Mouse (Mus musculus) liver, embryonic 18 days (tissue): ENCODE results near the gene Txnrd2. TPM values are rescaled to one million over a fixed set of nuclear protein-coding genes. Genes with fewer than 3 reads are reported as not detected.

Experiments
- polyA plus RNA-seq: library from polyadenylated mRNA; depleted of rRNA; stranded (reverse); fragments of >200 nt; gene quantifications from 2 replicates; pipeline ENCODE4 v1.2.3, GENCODE M21; 2012; rRNA removed

The Txnrd2 gene
- polyA plus RNA-seq = 58.8 and 62.0 TPM in 2 replicates

GRCm38 (mm10) chr16:18426215-18426791 is at the start of gene Txnrd2:
Txnrd2 (plus strand) TSS chr16:18426384.

GRCm38 (mm10) chr16:18426802-18427280 is 657 bp downstream of the Txnrd2 start, which contains the start of gene Comt:
Comt (minus strand) TSS chr16:18426852.

GRCm38 (mm10) chr16:18498558-18498990 is 72.4 kb downstream of the Txnrd2 start, which contains the start of the genes Gnb1l and Rtl10:
Gnb1l (plus strand) TSS chr16:18498713.
Rtl10 (plus strand) TSS chr16:18498901.

Other genes starting within 250 kb of the Txnrd2 start
- gene Ccdc188, start 208.5 kb upstream of the Txnrd2 start, polyA plus RNA-seq = not detected in 2 replicates
- gene Zdhhc8, start 191.2 kb upstream of the Txnrd2 start, polyA plus RNA-seq = 3.6 and 4.7 TPM in 2 replicates
- gene Trmt2a, start 177.7 kb upstream of the Txnrd2 start, polyA plus RNA-seq = 33.6 and 34.6 TPM in 2 replicates
- gene Ranbp1, start 177.7 kb upstream of the Txnrd2 start, polyA plus RNA-seq = 75.3 and 81.0 TPM in 2 replicates
- 0.15 and 0.16 TPM in 2 replicates for gene Gm49776, start 168.1 kb upstream of the Txnrd2 start, polyA plus RNA-seq
- 13.6 and 16.7 TPM in 2 replicates for gene Dgcr8, start 137.1 kb upstream of the Txnrd2 start, polyA plus RNA-seq
- 56.0 and 64.7 TPM in 2 replicates for gene Tango2, start 78.3 kb upstream of the Txnrd2 start, polyA plus RNA-seq
- gene Arvcf, start 78.2 kb upstream of the Txnrd2 start, polyA plus RNA-seq = 10.0 and 10.2 TPM in 2 replicates
- gene Comt, start 468 bp downstream of the Txnrd2 start, polyA plus RNA-seq = 91.2 and 92.4 TPM in 2 replicates
- 3.1 and 4.2 TPM in 2 replicates for gene Gnb1l, start 72.3 kb downstream of the Txnrd2 start, polyA plus RNA-seq
- 1.5 and 1.6 TPM in 2 replicates for gene Rtl10, start 72.5 kb downstream of the Txnrd2 start, polyA plus RNA-seq
- gene Tbx1, start 164.3 kb downstream of the Txnrd2 start, polyA plus RNA-seq = 0.01 and 0.03 TPM in 2 replicates
- gene Gp1bb, start 196.0 kb downstream of the Txnrd2 start, polyA plus RNA-seq = 15.4 and 16.2 TPM in 2 replicates
- gene Gm49601, start 200.0 kb downstream of the Txnrd2 start, polyA plus RNA-seq = 1.5 and 2.4 TPM in 2 replicates
- 6.6 and 9.4 TPM in 2 replicates for gene Sept5, start 203.6 kb downstream of the Txnrd2 start, polyA plus RNA-seq